Mouse (Mus musculus) thymus, adult 2 months (tissue): ENCODE measurements at regions not wholly inside any gene's neighbourhood (a gene's known extent, or its start where the extent isn't known, plus 50 kb on each side); places are given as distances from the start of the nearest gene placed in this dataset.

Experiments
- DNase-seq: peaks from one replicate; pipeline ENCODE4 v3.0.0; 2021
- H3K27ac ChIP-seq: fragments of 200-500 bp; 2 replicates; pipeline ENCODE4 v1.5.1; 2012; ENCODE audit warnings: low read length, control low read depth; ENCODE audit not compliant: control insufficient read depth, insufficient read depth
- H3K27me3 ChIP-seq: fragments of 200-500 bp; 2 replicates; pipeline ENCODE4 v1.6.1; 2012; ENCODE audit warnings: mild to moderate bottlenecking, low read length, moderate library complexity, mixed read lengths; ENCODE audit not compliant: control insufficient read depth, insufficient read depth
- H3K36me3 ChIP-seq: fragments of 200-500 bp; 2 replicates; pipeline ENCODE4 v1.6.1; 2012; ENCODE audit warnings: mild to moderate bottlenecking, low read length, moderate library complexity; ENCODE audit not compliant: control insufficient read depth, insufficient read depth
- H3K4me1 ChIP-seq: fragments of 200-500 bp; replicated peaks from 2 replicates; pipeline ENCODE4 v1.6.1; 2012; ENCODE audit warnings: low read length; ENCODE audit not compliant: control insufficient read depth, insufficient read depth
- H3K4me3 ChIP-seq: fragments of 200-500 bp; 2 replicates; pipeline ENCODE4 v1.5.1; 2012; ENCODE audit warnings: mild to moderate bottlenecking, low read length, control low read depth, moderate library complexity; ENCODE audit not compliant: control insufficient read depth, insufficient read depth
- CTCF ChIP-seq: fragments of 200-500 bp; IDR thresholded peaks from 2 replicates; pipeline ENCODE4 v1.5.1; 2012; ENCODE audit warnings: mild to moderate bottlenecking, control low read depth, low read length, moderate library complexity, borderline replicate concordance; ENCODE audit not compliant: control insufficient read depth, poor library complexity, insufficient read depth; ENCODE audit errors: extremely low read depth
- POLR2A ChIP-seq: fragments of 200-500 bp; IDR thresholded peaks from 2 replicates; pipeline ENCODE4 v1.6.1; 2012; ENCODE audit warnings: mild to moderate bottlenecking, low read length, control low read depth, moderate library complexity; ENCODE audit not compliant: control insufficient read depth, poor library complexity, insufficient read depth; ENCODE audit errors: extremely low read depth
- WGBS: fragments of 180-500 bp; shearing (Covaris S2); methylation state at CpG from one replicate; pipeline ENCODE4 v1.1.7; 2018; 5-methylcytosine and 5-hydroxymethylcytosine counted together

GRCm38 (mm10) chr1:152253906-152254305 lies 132.6 kb downstream of the Tsen15 start:
- 14% methylated on average over 4 of the region's 4 CpGs for WGBS
- no peak for DNase-seq

GRCm38 (mm10) chr1:152253486-152253885 lies 133.0 kb downstream of the Tsen15 start:
- WGBS: 52% methylated on average over 4 of the region's 4 CpGs
- no peak for TF ChIP-seq POLR2A
- no peak for TF ChIP-seq CTCF
- H3K4me3 ChIP-seq: no peak overlapping the region
- no peak for DNase-seq
- no peaks in the 10 kb centered on the region for H3K27me3 ChIP-seq
- no peak overlapping the region for H3K27ac ChIP-seq
- H3K4me1 ChIP-seq: peaks cover 4% of the 10 kb centered on the region
- H3K36me3 ChIP-seq: no peaks in the 10 kb centered on the region

More at GRCm38 (mm10) chr1:152253906-152254305, 132.6 kb downstream of the Tsen15 start:
- Histone ChIP-seq H3K4me3 (no peak overlapping the region), H3K36me3 (no peaks in the 10 kb centered on the region), H3K27me3 (no peaks in the 10 kb centered on the region), H3K4me1 (peaks cover 4% of the 10 kb centered on the region), H3K27ac (no peak overlapping the region)
- TF ChIP-seq CTCF: no peak
- no peak for TF ChIP-seq POLR2A

- no peaks in the 10 kb centered on the region for H3K27me3 ChIP-seq
Observed at GRCm38 (mm10) chr1:152252658-152253267, 133.7 kb downstream of the Tsen15 start.

GRCm38 (mm10) chr1:152241026-152241425 lies 145.5 kb downstream of the Tsen15 start:
- WGBS: 99% methylated on average over 9 of the region's 9 CpGs
- DNase-seq: no peak
- Histone ChIP-seq H3K4me1 (no peaks in the 10 kb centered on the region), H3K27me3 (no peaks in the 10 kb centered on the region), H3K36me3 (no peaks in the 10 kb centered on the region), H3K27ac (no peak overlapping the region), H3K4me3 (no peak overlapping the region)
- TF ChIP-seq POLR2A (no peak), CTCF (no peak)

More at GRCm38 (mm10) chr1:152252658-152253267, 133.7 kb downstream of the Tsen15 start:
- H3K27ac ChIP-seq: no peak overlapping the region
- TF ChIP-seq POLR2A (no peak), CTCF (no peak)
- 91% methylated on average over 9 of the region's 9 CpGs for WGBS
- no peak for DNase-seq
- no peaks in the 10 kb centered on the region for H3K36me3 ChIP-seq
- H3K4me1 ChIP-seq: peaks cover 4% of the 10 kb centered on the region
- no peak overlapping the region for H3K4me3 ChIP-seq

- Histone ChIP-seq H3K27ac (no peak overlapping the region), H3K4me3 (no peak overlapping the region), H3K27me3 (no peaks in the 10 kb centered on the region), H3K36me3 (no peaks in the 10 kb centered on the region), H3K4me1 (no peaks in the 10 kb centered on the region)
- 92% methylated on average over 6 of the region's 6 CpGs for WGBS
- no peak for DNase-seq
- TF ChIP-seq POLR2A (no peak), CTCF (no peak)
Observed at GRCm38 (mm10) chr1:152239376-152239775, 147.1 kb downstream of the Tsen15 start.

- H3K36me3 ChIP-seq: no peaks in the 10 kb centered on the region
- no peak overlapping the region for H3K27ac ChIP-seq
- H3K4me1 ChIP-seq: no peaks in the 10 kb centered on the region
- WGBS: 98% methylated on average over 4 of the region's 4 CpGs
- H3K27me3 ChIP-seq: no peaks in the 10 kb centered on the region
- H3K4me3 ChIP-seq: no peak overlapping the region
- TF ChIP-seq POLR2A (no peak), CTCF (no peak)
- no peak for DNase-seq
Observed at GRCm38 (mm10) chr1:152235212-152235792, 145.4 kb upstream of the 1700025G04Rik start.
